Mouse (Mus musculus) midbrain, embryonic 10.5 days (tissue): ENCODE measurements around the gene Idi2. TPM values are rescaled to one million over a fixed set of nuclear protein-coding genes. Genes with fewer than 3 reads are reported as not detected.
"Not testable (repeated sequence)": the region's sequence is repeated elsewhere in the genome, so short reads cannot be mapped to it uniquely, and the experiment has no call there.

Experiments
- DNase-seq: peaks from one replicate; pipeline ENCODE4 v3.0.0-alpha.2; 2017; ENCODE audit warnings: low spot score
- H3K27ac ChIP-seq: fragments of 300-500 bp; sonication (generic); replicated peaks from 2 replicates; pipeline ENCODE4 v1.5.1; 2016; ENCODE audit warnings: mild to moderate bottlenecking
- H3K27me3 ChIP-seq: fragments of 300-500 bp; sonication (generic); 2 replicates; pipeline ENCODE4 v1.6.1; 2016; ENCODE audit warnings: low read depth, mild to moderate bottlenecking; ENCODE audit not compliant: poor library complexity, severe bottlenecking
- H3K36me3 ChIP-seq: fragments of 300-500 bp; sonication (generic); 2 replicates; pipeline ENCODE4 v1.6.1; 2016; ENCODE audit warnings: mild to moderate bottlenecking, moderate library complexity
- H3K4me1 ChIP-seq: fragments of 300-500 bp; sonication (generic); 2 replicates; pipeline ENCODE4 v1.6.1; 2016
- H3K4me3 ChIP-seq: fragments of 300-500 bp; sonication (generic); 2 replicates; pipeline ENCODE4 v1.5.1; 2016; ENCODE audit warnings: mild to moderate bottlenecking, moderate library complexity
- H3K9me3 ChIP-seq: fragments of 300-500 bp; sonication (generic); replicated peaks from 2 replicates; pipeline ENCODE4 v1.6.1; 2016; ENCODE audit warnings: mild to moderate bottlenecking
- WGBS: fragments of 180-500 bp; shearing (Covaris S2); methylation state at CpG from one replicate; pipeline ENCODE4 v1.1.7; 2016; 5-methylcytosine and 5-hydroxymethylcytosine counted together
- polyA plus RNA-seq: library from polyadenylated mRNA; unstranded; fragments of >200 nt; fragmentation: Nextera tagmentation; extraction: Ambion mirVana; gene quantifications from 2 replicates; pipeline ENCODE4 v1.2.1, GENCODE M21; 2016

Idi2 gene
- 0.05 and 0.06 TPM in 2 replicates for polyA plus RNA-seq

GRCm38 (mm10) chr13:8952563-8952962 lies at the start of gene Idi2:
Idi2 (plus strand) TSS chr13:8952863.
- not testable (repeated sequence) for H3K27me3 ChIP-seq, H3K4me3 ChIP-seq, H3K27ac ChIP-seq, H3K36me3 ChIP-seq, DNase-seq, H3K4me1 ChIP-seq, H3K9me3 ChIP-seq

DNA sequence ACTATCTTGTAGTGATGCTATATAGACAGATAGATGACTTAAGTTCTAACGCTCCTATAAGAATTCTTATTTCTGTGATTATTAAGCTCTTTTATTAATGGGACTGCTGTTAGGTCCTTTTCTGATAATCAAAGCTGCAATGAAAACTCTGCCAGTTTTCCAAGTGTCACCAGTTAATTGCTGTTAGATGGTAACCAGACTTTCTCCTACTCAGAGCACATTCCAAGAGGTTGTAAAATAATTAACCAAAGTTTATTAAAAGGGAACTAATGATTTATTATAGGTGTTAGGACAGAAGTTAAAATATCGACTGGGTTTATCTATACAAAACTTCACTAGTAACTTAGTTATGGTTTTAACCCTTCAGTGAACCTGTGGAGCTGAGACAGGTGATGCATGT lies 46.7 kb upstream of the Idi2 start:
- DNase-seq, H3K4me1 ChIP-seq, H3K27ac ChIP-seq, H3K36me3 ChIP-seq, H3K27me3 ChIP-seq, H3K4me3 ChIP-seq: not testable (repeated sequence)
- peaks cover 33% of the 10 kb centered on the region for H3K9me3 ChIP-seq
- 91% methylated on average over 2 of the region's 2 CpGs for WGBS

DNA sequence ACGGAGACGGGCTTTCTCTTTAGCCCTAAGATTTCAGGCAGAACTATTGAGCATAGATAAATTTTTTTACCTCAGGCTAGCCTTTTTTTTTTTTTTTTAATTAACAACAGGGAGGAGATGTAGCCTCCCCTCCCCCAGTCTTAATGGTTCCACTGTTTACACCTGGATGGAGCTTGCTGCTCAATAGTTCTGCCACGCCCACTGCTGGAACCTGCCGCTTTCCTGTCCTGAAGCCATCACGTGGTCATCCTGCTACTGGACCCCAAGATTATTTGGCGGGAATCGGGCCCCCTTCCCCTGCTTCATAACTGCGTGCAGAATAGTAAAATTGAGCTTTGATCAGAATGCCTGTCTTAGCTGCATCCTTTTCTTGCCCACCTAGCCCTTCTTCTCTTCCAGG lies 38.8 kb upstream of the Idi2 start:
- not testable (repeated sequence) for H3K4me1 ChIP-seq, H3K27me3 ChIP-seq, H3K27ac ChIP-seq, DNase-seq, H3K36me3 ChIP-seq, H3K9me3 ChIP-seq, H3K4me3 ChIP-seq
- WGBS: 90% methylated on average over 8 of the region's 8 CpGs

- Histone ChIP-seq H3K9me3 (no peaks in the 10 kb centered on the region), H3K27ac (no peak overlapping the region), H3K4me1 (no peaks in the 10 kb centered on the region), H3K4me3 (no peak overlapping the region), H3K27me3 (no peaks in the 10 kb centered on the region), H3K36me3 (no peaks in the 10 kb centered on the region)
- no peak for DNase-seq
- 66% methylated on average over 2 of the region's 2 CpGs for whole genome bisulfite sequencing
Measured at GRCm38 (mm10) chr13:8933499-8933898, 19.2 kb upstream of the Idi2 start.

DNA sequence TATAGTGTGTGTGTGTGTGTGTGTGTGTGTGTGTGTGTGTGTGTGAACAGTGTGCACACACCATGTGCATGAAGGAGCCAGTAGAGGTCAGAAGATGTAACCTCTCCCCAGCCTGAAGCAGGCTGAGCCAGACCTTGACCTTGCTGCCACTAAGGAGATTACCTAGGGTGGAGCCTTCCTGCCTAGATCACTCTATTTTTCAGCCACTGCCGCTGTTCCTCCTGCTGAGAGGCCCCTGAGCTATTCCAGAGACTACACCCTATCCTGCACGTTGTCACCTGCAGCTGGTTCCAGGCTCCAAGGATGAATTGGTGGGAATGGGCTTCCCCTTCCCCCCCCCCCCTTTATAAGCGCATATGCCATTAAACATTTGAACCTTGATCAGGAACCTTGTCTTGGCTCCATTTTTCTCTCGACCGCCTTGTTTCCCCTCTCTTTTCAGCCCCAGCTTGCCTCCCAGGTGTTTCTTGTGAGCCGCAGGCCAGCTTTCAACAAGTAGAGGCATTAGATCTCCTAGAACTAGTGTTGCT lies 15.0 kb upstream of the Idi2 start:
- 86% methylated on average over 6 of the region's 6 CpGs for WGBS
- H3K4me3 ChIP-seq, H3K36me3 ChIP-seq: not testable (repeated sequence)

GRCm38 (mm10) chr13:8941110-8941509 lies 11.6 kb upstream of the Idi2 start:
- H3K9me3 ChIP-seq, H3K27me3 ChIP-seq, H3K36me3 ChIP-seq, H3K4me3 ChIP-seq, H3K27ac ChIP-seq, DNase-seq, H3K4me1 ChIP-seq: not testable (repeated sequence)
- 89% methylated on average over 4 of the region's 4 CpGs for WGBS

More for the DNA sequence above, 15.0 kb upstream of the Idi2 start:
- not testable (repeated sequence) for H3K27me3 ChIP-seq, H3K27ac ChIP-seq, H3K9me3 ChIP-seq, DNase-seq, H3K4me1 ChIP-seq

DNA sequence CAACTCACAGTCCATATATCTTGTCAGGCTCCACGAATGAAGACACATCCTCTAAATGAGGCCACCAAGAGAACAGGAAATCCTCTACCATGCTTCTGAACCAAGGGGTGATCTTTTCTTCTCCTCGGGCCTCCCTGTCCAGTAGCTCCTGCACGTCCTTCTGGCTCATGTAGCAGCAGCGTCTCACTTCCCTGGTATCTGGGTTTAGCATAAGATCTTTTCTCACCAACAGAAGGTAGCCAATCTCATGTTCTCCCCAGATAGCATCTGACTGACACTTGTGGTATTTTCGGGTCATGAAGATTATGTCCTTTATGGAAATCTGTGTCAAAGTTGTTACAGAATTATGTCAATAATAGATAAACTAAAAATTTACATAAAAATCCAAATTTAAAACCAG lies 11.0 kb upstream of the Idi2 start:
- 93% methylated on average over 1 of the region's 5 CpGs for WGBS
- not testable (repeated sequence) for H3K4me1 ChIP-seq, H3K36me3 ChIP-seq, H3K4me3 ChIP-seq, H3K9me3 ChIP-seq, H3K27ac ChIP-seq, DNase-seq, H3K27me3 ChIP-seq

GRCm38 (mm10) chr13:8943828-8944227 lies 8.8 kb upstream of the Idi2 start:
- H3K4me3 ChIP-seq, H3K36me3 ChIP-seq, DNase-seq, H3K27me3 ChIP-seq, H3K4me1 ChIP-seq, H3K9me3 ChIP-seq, H3K27ac ChIP-seq: not testable (repeated sequence)
- no CpG with 5 or more reads among the region's 5 CpGs for WGBS

- H3K4me3 ChIP-seq, H3K27me3 ChIP-seq, H3K4me1 ChIP-seq: not testable (repeated sequence)
Measured at GRCm38 (mm10) chr13:8948131-8948530, 4.5 kb upstream of the Idi2 start, which contains the start of gene Gm9745. Gm9745 (minus strand) TSS chr13:8948231.

GRCm38 (mm10) chr13:8955127-8955526 lies 2.5 kb downstream of the Idi2 start:
- not testable (repeated sequence) for H3K4me1 ChIP-seq, H3K27me3 ChIP-seq, H3K27ac ChIP-seq, DNase-seq, H3K36me3 ChIP-seq, H3K4me3 ChIP-seq, H3K9me3 ChIP-seq
- WGBS: 75% methylated on average over 2 of the region's 2 CpGs

More at GRCm38 (mm10) chr13:8948131-8948530, 4.5 kb upstream of the Idi2 start, which contains the start of gene Gm9745:
- H3K27ac ChIP-seq, H3K36me3 ChIP-seq, H3K9me3 ChIP-seq, DNase-seq: not testable (repeated sequence)

DNA sequence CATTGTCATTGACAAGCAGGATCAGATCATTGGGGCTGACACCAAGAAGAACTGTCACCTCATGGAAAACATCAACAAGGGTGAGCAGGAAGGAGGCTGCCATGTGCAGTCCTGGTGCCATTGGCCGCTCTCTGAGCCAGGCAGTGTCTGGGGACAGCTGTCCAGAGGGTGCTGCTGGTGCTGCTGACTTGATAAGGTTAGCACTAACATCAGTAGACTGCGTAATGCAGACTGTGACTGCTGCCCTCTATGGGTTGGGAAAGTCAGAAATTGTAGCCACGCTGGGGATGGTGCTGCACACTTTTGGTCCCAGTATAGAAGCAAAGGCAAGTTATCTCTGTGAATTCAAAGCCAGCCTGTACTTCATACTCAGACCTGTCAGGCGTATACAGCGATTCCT lies 4.2 kb downstream of the Idi2 start:
- not testable (repeated sequence) for H3K36me3 ChIP-seq, H3K4me3 ChIP-seq, H3K4me1 ChIP-seq, H3K27ac ChIP-seq, H3K9me3 ChIP-seq, H3K27me3 ChIP-seq, DNase-seq
- no CpG with 5 or more reads among the region's 5 CpGs for WGBS

GRCm38 (mm10) chr13:8959058-8959457 lies 6.4 kb downstream of the Idi2 start:
- DNase-seq, H3K27me3 ChIP-seq, H3K36me3 ChIP-seq, H3K9me3 ChIP-seq, H3K4me1 ChIP-seq, H3K27ac ChIP-seq, H3K4me3 ChIP-seq: not testable (repeated sequence)
- 100% methylated on average over 1 of the region's 5 CpGs for WGBS

DNA sequence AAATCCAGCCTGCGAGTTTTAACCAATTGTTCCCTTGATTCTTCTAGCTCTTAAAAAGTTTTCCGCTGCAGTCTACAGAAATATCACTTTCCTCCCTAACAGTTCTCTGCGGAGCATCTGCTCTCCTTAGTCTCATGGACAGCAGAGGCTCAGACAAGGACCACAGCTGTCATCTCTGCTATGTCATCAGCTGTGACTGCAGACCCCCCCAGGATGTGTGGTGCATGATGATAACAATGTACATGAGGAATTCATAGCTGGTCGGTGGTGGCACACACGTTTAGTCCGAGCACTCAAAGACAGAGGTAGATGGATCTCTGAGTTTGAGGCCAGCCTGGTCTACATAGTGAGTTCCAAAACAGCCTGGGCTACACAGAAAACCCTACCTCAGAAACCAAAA lies 6.9 kb downstream of the Idi2 start:
- not testable (repeated sequence) for H3K27me3 ChIP-seq, H3K36me3 ChIP-seq, H3K9me3 ChIP-seq, DNase-seq, H3K4me3 ChIP-seq, H3K27ac ChIP-seq, H3K4me1 ChIP-seq
- 93% methylated on average over 5 of the region's 6 CpGs for WGBS
